Mouse (Mus musculus) C2C12 (cell line): ENCODE measurements around the gene Sec16a.

ENCODE experiments used
- CEBPB ChIP-seq: IDR thresholded peaks from one replicate; pipeline ENCODE4 v1.6.1; 2011; ENCODE audit warnings: low read depth, mild to moderate bottlenecking, control low read depth, moderate library complexity
- CTCF ChIP-seq: IDR thresholded peaks from one replicate; pipeline ENCODE4 v1.5.1; 2011; ENCODE audit not compliant: control insufficient read depth, insufficient read depth, insufficient read length
- MYOG ChIP-seq: IDR thresholded peaks from one replicate; pipeline ENCODE4 v1.6.1; 2011; ENCODE audit not compliant: control insufficient read depth, insufficient read length; ENCODE audit errors: extremely low read depth
- USF1 ChIP-seq: IDR thresholded peaks from one replicate; pipeline ENCODE4 v1.6.1; 2011; ENCODE audit warnings: low read depth, mild to moderate bottlenecking, control low read depth, moderate library complexity

GRCm38 (mm10) chr2:26485278-26485677 lies 40.3 kb upstream of the Sec16a start:
- TF ChIP-seq CTCF (no peak), CEBPB (no peak), MYOG (no peak), USF1 (no peak)
